Mouse (Mus musculus): ENCODE measurements around the gene Shisal1.

DNA sequence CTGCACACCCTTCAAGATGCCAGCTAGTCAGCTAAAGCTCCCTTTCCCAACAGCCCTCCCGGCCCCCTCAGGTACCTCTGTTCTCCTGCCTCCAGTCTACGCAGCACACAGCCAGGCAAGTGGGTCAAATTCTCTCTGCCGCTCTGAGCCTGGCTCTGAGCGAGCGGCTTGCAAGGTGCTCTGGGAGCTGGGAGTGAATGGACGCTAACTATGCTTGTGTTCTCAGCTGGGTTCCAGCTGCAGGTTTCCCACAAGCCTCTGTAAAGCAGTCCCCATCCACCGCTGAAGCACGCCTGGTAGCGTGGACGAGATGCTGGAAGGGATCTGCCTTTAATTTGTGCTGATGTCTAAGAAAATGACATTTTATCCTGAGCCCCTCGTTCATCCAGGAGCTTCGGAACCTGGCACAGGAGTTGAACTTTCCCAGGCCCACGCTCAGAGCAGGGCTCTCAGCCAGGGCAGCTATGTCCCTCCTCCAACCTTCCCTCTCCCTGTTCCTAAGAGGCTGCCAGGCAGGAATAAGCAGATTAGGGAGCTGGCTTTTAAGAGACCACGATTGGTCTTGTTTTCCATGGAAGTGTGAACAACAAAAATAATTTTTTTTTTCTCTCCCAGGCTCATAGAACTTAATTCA lies 5.1 kb downstream of the Shisal1 start:
- TF ChIP-seq ZC3H11A (IDR thresholded peaks at IDR 0.05; ENCODE audit: borderline replicate concordance, low read depth, low read length) (no peak), ZNF384 (IDR thresholded peaks at IDR 0.05; ENCODE audit: low read depth, low read length) (no peak), HCFC1 (IDR thresholded peaks at IDR 0.05; ENCODE audit: borderline replicate concordance, insufficient read depth, low read length) (no peak)
